Mouse (Mus musculus): ENCODE data around the gene Cog1. TPM values are rescaled to one million over a fixed set of nuclear protein-coding genes. Genes with fewer than 3 reads are reported as not detected.

Cog1 gene
- total and polyA plus RNA-seq, 2 experiments from 2014 or later: 12.3 to 26.5 TPM

- Histone ChIP-seq H3K27ac (ENCODE audit: low read depth) (no peak overlapping the region), H3K27me3 (ENCODE audit: control insufficient read depth, insufficient read depth, low read length) (peaks cover 15% of the 10 kb centered on the region), H3K9me3 (replicated peaks; ENCODE audit: control insufficient read depth, low read length) (no peaks in the 10 kb centered on the region), H3K36me3 (replicated peaks; ENCODE audit: control insufficient read depth, insufficient read depth, low read length) (no peaks in the 10 kb centered on the region), H3K4me3 (ENCODE audit: low read depth, low read length) (no peak overlapping the region), H3K4me2 (ENCODE audit: low read depth, low read length) (no peak overlapping the region), H3K4me1 (ENCODE audit: control insufficient read depth, insufficient read depth) (no peaks in the 10 kb centered on the region), H3K9ac (replicated peaks; ENCODE audit: low read depth, low read length) (no peak overlapping the region)
- no peak for ATAC-seq (ENCODE audit: insufficient read depth, low read depth)
- WGBS: 91% methylated on average over 18 of the region's 18 CpGs
- TF ChIP-seq CTCF (IDR thresholded peaks at IDR 0.05; ENCODE audit: low read depth): no peak
- DNase-seq (ENCODE audit: low spot score): no peak
Measured at GRCm38 (mm10) chr11:113625437-113625836, 23.5 kb upstream of the Cog1 start.

GRCm38 (mm10) chr11:113627785-113628184 lies 21.2 kb upstream of the Cog1 start:
- no peak overlapping the region for H3K27ac ChIP-seq (ENCODE audit: low read depth)
- TF ChIP-seq EP300 (IDR thresholded peaks at IDR 0.05; ENCODE audit: low read depth) (no peak), CTCF (IDR thresholded peaks at IDR 0.05; ENCODE audit: low read depth) (peak; percentile 41)
- DNase-seq (ENCODE audit: low spot score) (no peak), ATAC-seq (ENCODE audit: insufficient read depth, low read depth) (no peak)
- H3K27me3 ChIP-seq (ENCODE audit: control insufficient read depth, insufficient read depth, low read length): no peaks in the 10 kb centered on the region
- H3K4me1 ChIP-seq (ENCODE audit: control insufficient read depth, insufficient read depth): no peaks in the 10 kb centered on the region
- no peaks in the 10 kb centered on the region for H3K36me3 ChIP-seq (replicated peaks; ENCODE audit: control insufficient read depth, insufficient read depth, low read length)
- H3K4me2 ChIP-seq (ENCODE audit: low read depth, low read length): no peak overlapping the region
- H3K9me3 ChIP-seq (replicated peaks; ENCODE audit: control insufficient read depth, low read length): no peaks in the 10 kb centered on the region
- H3K4me3 ChIP-seq (ENCODE audit: low read depth, low read length): no peak overlapping the region
- no peak overlapping the region for H3K9ac ChIP-seq (replicated peaks; ENCODE audit: low read depth, low read length)
- WGBS: 48% methylated on average over 4 of the region's 4 CpGs

- H3K4me2 ChIP-seq (ENCODE audit: low read depth, low read length): no peak overlapping the region
- no peak overlapping the region for H3K4me3 ChIP-seq (ENCODE audit: low read depth, low read length)
- DNase-seq (ENCODE audit: low spot score) (no peak), ATAC-seq (ENCODE audit: insufficient read depth, low read depth) (no peak)
- no peak overlapping the region for H3K27ac ChIP-seq (ENCODE audit: low read depth)
- 55% methylated on average over 7 of the region's 7 CpGs for WGBS
- no peaks in the 10 kb centered on the region for H3K9me3 ChIP-seq (replicated peaks; ENCODE audit: control insufficient read depth, low read length)
- no peaks in the 10 kb centered on the region for H3K36me3 ChIP-seq (replicated peaks; ENCODE audit: control insufficient read depth, insufficient read depth, low read length)
- no peaks in the 10 kb centered on the region for H3K4me1 ChIP-seq (ENCODE audit: control insufficient read depth, insufficient read depth)
- TF ChIP-seq EP300 (IDR thresholded peaks at IDR 0.05; ENCODE audit: low read depth): no peak
- peak; percentile 39 for TF ChIP-seq CTCF (IDR thresholded peaks at IDR 0.05; ENCODE audit: low read depth)
- H3K9ac ChIP-seq (replicated peaks; ENCODE audit: low read depth, low read length): no peak overlapping the region
- no peaks in the 10 kb centered on the region for H3K27me3 ChIP-seq (ENCODE audit: control insufficient read depth, insufficient read depth, low read length)
Measured at GRCm38 (mm10) chr11:113630642-113631041, 18.3 kb upstream of the Cog1 start.

GRCm38 (mm10) chr11:113631302-113631701 lies 17.7 kb upstream of the Cog1 start:
- DNase-seq (ENCODE audit: low spot score) (no peak), ATAC-seq (ENCODE audit: insufficient read depth, low read depth) (no peak)
- Histone ChIP-seq H3K27ac (ENCODE audit: low read depth) (no peak overlapping the region), H3K4me3 (ENCODE audit: low read depth, low read length) (no peak overlapping the region), H3K9me3 (replicated peaks; ENCODE audit: control insufficient read depth, low read length) (no peaks in the 10 kb centered on the region), H3K27me3 (ENCODE audit: control insufficient read depth, insufficient read depth, low read length) (no peaks in the 10 kb centered on the region), H3K4me2 (ENCODE audit: low read depth, low read length) (no peak overlapping the region), H3K9ac (replicated peaks; ENCODE audit: low read depth, low read length) (no peak overlapping the region), H3K36me3 (replicated peaks; ENCODE audit: control insufficient read depth, insufficient read depth, low read length) (no peaks in the 10 kb centered on the region), H3K4me1 (ENCODE audit: control insufficient read depth, insufficient read depth) (no peaks in the 10 kb centered on the region)
- no peak for TF ChIP-seq EP300 (IDR thresholded peaks at IDR 0.05; ENCODE audit: low read depth)
- no peak for TF ChIP-seq CTCF (IDR thresholded peaks at IDR 0.05; ENCODE audit: low read depth)
- WGBS: 71% methylated on average over 8 of the region's 8 CpGs

- TF ChIP-seq EP300 (IDR thresholded peaks at IDR 0.05; ENCODE audit: low read depth) (no peak), CTCF (IDR thresholded peaks at IDR 0.05; ENCODE audit: low read depth) (no peak)
- no peaks in the 10 kb centered on the region for H3K27me3 ChIP-seq (ENCODE audit: control insufficient read depth, insufficient read depth, low read length)
- no peaks in the 10 kb centered on the region for H3K9me3 ChIP-seq (replicated peaks; ENCODE audit: control insufficient read depth, low read length)
- H3K36me3 ChIP-seq (replicated peaks; ENCODE audit: control insufficient read depth, insufficient read depth, low read length): no peaks in the 10 kb centered on the region
- H3K27ac ChIP-seq (ENCODE audit: low read depth): no peak overlapping the region
- no peak for ATAC-seq (ENCODE audit: insufficient read depth, low read depth)
- no peak overlapping the region for H3K9ac ChIP-seq (replicated peaks; ENCODE audit: low read depth, low read length)
- 84% methylated on average over 8 of the region's 8 CpGs for WGBS
- H3K4me2 ChIP-seq (ENCODE audit: low read depth, low read length): no peak overlapping the region
- H3K4me3 ChIP-seq (ENCODE audit: low read depth, low read length): no peak overlapping the region
- no peak for DNase-seq (ENCODE audit: low spot score)
- no peaks in the 10 kb centered on the region for H3K4me1 ChIP-seq (ENCODE audit: control insufficient read depth, insufficient read depth)
Measured at GRCm38 (mm10) chr11:113631862-113632261, 17.1 kb upstream of the Cog1 start.

- Histone ChIP-seq H3K4me3 (ENCODE audit: low read depth, low read length) (no peak overlapping the region), H3K4me2 (ENCODE audit: low read depth, low read length) (no peak overlapping the region), H3K4me1 (ENCODE audit: control insufficient read depth, insufficient read depth) (no peaks in the 10 kb centered on the region), H3K27me3 (ENCODE audit: control insufficient read depth, insufficient read depth, low read length) (no peaks in the 10 kb centered on the region), H3K9me3 (replicated peaks; ENCODE audit: control insufficient read depth, low read length) (no peaks in the 10 kb centered on the region), H3K36me3 (replicated peaks; ENCODE audit: control insufficient read depth, insufficient read depth, low read length) (no peaks in the 10 kb centered on the region), H3K27ac (ENCODE audit: low read depth) (no peak overlapping the region), H3K9ac (replicated peaks; ENCODE audit: low read depth, low read length) (no peak overlapping the region)
- no peak for DNase-seq (ENCODE audit: low spot score)
- 70% methylated on average over 7 of the region's 7 CpGs for WGBS
- no peak for TF ChIP-seq CTCF (IDR thresholded peaks at IDR 0.05; ENCODE audit: low read depth)
- TF ChIP-seq EP300 (IDR thresholded peaks at IDR 0.05; ENCODE audit: low read depth): no peak
- ATAC-seq (ENCODE audit: insufficient read depth, low read depth): no peak
Measured at GRCm38 (mm10) chr11:113632303-113632702, 16.7 kb upstream of the Cog1 start.

All from heart, postnatal 0 days (tissue).